ENCODE assay signal across 1 mouse cellular context in the genomic region with DNA sequence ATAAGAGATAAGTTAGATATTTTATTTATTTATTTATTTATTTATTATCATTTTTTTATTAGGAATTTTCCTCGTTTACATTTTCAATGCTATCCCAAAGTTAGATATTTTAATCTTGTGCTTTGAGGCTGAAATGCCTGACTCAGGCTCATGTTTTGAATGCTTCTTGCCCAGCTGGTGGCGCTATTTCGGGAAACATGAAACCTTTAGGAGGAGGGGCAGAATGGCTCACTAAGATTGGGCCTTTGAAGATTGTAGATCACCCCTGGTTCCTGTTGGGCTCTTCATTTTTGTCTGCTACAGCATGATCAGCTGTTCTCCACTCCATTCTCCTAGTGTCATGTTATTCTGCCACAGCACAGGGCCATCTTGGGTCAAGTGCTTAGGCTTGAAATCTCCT.
TF ChIP-seq lines count a peak whose summit lies in the region.

No protein-coding gene starts in this region.

TF ChIP-seq in CH12.LX, 34 proteins besides CTCF, POLR2A, EP300 and RAD21 (continued from another document):
- TF ChIP-seq ELF1 (IDR thresholded peaks at IDR 0.05; ENCODE audit: low read depth, low read length): no peak
- TF ChIP-seq E2F4 (IDR thresholded peaks at IDR 0.05; ENCODE audit: insufficient replicate concordance, low read depth, low read length): no peak
